Mouse (Mus musculus) spleen, adult 2 months (tissue): ENCODE data around the gene Zfp568.

Source experiments
- CTCF ChIP-seq: fragments of 200-500 bp; IDR thresholded peaks from 2 replicates; pipeline ENCODE4 v1.5.1; 2011; ENCODE audit warnings: mild to moderate bottlenecking, inconsistent platforms; ENCODE audit not compliant: insufficient read depth, insufficient read length, insufficient replicate concordance; ENCODE audit errors: extremely low read depth
- POLR2A ChIP-seq: fragments of 200-500 bp; IDR thresholded peaks from 2 replicates; pipeline ENCODE4 v1.6.1; 2011; ENCODE audit warnings: low read depth, low read length, inconsistent platforms

DNA sequence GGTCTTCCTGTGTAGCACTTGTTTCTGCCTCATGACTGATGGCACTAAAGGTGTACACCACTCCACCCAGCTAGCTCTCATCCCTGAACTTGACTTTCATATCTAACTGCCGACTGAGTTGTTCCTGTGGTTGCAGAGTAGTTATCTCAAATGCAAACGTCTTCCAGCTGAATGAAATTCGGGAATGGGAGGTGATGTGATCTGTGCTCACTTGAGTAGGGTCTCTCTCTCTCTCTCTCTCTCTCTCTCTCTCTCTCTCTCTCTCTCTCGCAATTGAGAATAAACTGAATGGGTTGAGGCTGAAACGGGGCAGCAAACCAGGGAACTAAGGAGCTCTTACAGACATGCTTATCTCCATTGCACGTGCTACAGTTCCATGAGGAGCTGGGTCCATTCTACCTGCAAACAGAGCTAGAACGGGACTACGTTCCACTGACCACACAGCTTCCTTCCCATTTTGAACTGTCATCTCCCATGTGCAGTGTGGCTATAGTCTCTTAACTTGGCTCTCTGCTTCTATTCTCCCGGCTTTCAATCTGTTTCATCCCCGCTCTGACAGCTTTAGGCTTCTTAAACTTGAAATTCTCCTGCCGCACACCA is 25.5 kb upstream of the Zfp568 start:
- TF ChIP-seq CTCF, result no peak
- no peak for TF ChIP-seq POLR2A
